Mouse (Mus musculus): ENCODE results near the gene Gstm2.
A peak's percentile ranks its signal among the peaks of the same experiment; 100 is the strongest.
"Not testable (repeated sequence)": the region's sequence is repeated elsewhere in the genome, so short reads cannot be mapped to it uniquely, and the experiment has no call there.

The Gstm2 gene

GRCm38 (mm10) chr3:107995974-107996373 is 9.7 kb upstream of the Gstm2 start:
- not testable (repeated sequence) for DNase-seq

GRCm38 (mm10) chr3:107985141-107985540 is 1.1 kb downstream of the Gstm2 start:
- not testable (repeated sequence) for DNase-seq

GRCm38 (mm10) chr3:107984471-107984870 is 1.8 kb downstream of the Gstm2 start:
- DNase-seq = no peak

- DNase-seq = no peak
Measured at GRCm38 (mm10) chr3:107983771-107984170, 2.5 kb downstream of the Gstm2 start.

- no peak for DNase-seq
Measured at GRCm38 (mm10) chr3:107982726-107983125, 3.5 kb downstream of the Gstm2 start.

- DNase-seq = no peak
Measured at GRCm38 (mm10) chr3:107981261-107981660, 5.0 kb downstream of the Gstm2 start.

- DNase-seq = no peak
Measured at GRCm38 (mm10) chr3:107977691-107978090, 8.6 kb downstream of the Gstm2 start.

GRCm38 (mm10) chr3:107974237-107974636 is 12.0 kb downstream of the Gstm2 start:
- DNase-seq = no peak

GRCm38 (mm10) chr3:107972070-107972469 is 14.2 kb downstream of the Gstm2 start:
- no peak for DNase-seq

- not testable (repeated sequence) for DNase-seq
Measured at GRCm38 (mm10) chr3:107971101-107971500, 15.2 kb downstream of the Gstm2 start.

- no peak for DNase-seq
Measured at GRCm38 (mm10) chr3:107968724-107969395, 17.4 kb downstream of the Gstm2 start, which contains the start of gene Gstm3. TSS of gene Gstm3 (minus strand) at chr3:107969283.

GRCm38 (mm10) chr3:107966631-107967030 is 19.6 kb downstream of the Gstm2 start:
- no peak for DNase-seq

- DNase-seq = no peak
Measured at GRCm38 (mm10) chr3:107965592-107965991, 20.7 kb downstream of the Gstm2 start.

GRCm38 (mm10) chr3:107964656-107965308 is 21.5 kb downstream of the Gstm2 start:
- no peak for DNase-seq

GRCm38 (mm10) chr3:107964026-107964425 is 22.2 kb downstream of the Gstm2 start:
- no peak for DNase-seq

GRCm38 (mm10) chr3:107955260-107955659 is 31.0 kb downstream of the Gstm2 start:
- DNase-seq = not testable (repeated sequence)

- no peak for DNase-seq
Measured at GRCm38 (mm10) chr3:107953906-107954305, 32.3 kb downstream of the Gstm2 start.

GRCm38 (mm10) chr3:107953328-107953755 is 32.9 kb downstream of the Gstm2 start:
- DNase-seq = peak; percentile 78

- no peak for DNase-seq
Measured at GRCm38 (mm10) chr3:107950531-107950930, 35.7 kb downstream of the Gstm2 start.

- not testable (repeated sequence) for DNase-seq
Measured at GRCm38 (mm10) chr3:107949461-107949860, 36.8 kb downstream of the Gstm2 start.

GRCm38 (mm10) chr3:107945729-107946128 is 40.5 kb downstream of the Gstm2 start:
- no peak for DNase-seq

- peak; percentile 37 for DNase-seq
Measured at GRCm38 (mm10) chr3:107943239-107943990, 42.8 kb downstream of the Gstm2 start, which contains the start of gene Gstm6. TSS of gene Gstm6 (minus strand) at chr3:107943749.

GRCm38 (mm10) chr3:107941261-107941660 is 45.0 kb downstream of the Gstm2 start:
- no peak for DNase-seq

- DNase-seq = no peak
Measured at GRCm38 (mm10) chr3:107940524-107940923, 45.7 kb downstream of the Gstm2 start.
